Mouse (Mus musculus): Measurements from ENCODE around the gene Aftph. TPM values are rescaled to one million over a fixed set of nuclear protein-coding genes. Genes with fewer than 3 reads are reported as not detected.

Gene Aftph
- polyA plus RNA-seq, 1 experiment, result 5.4 TPM

GRCm38 (mm10) chr11:20646142-20646541 is 95.2 kb downstream of the Aftph start:
- TF ChIP-seq USF1 (IDR thresholded peaks at IDR 0.05; ENCODE audit: low read depth) (no peak), CTCF (IDR thresholded peaks at IDR 0.05; ENCODE audit: control insufficient read depth, insufficient read depth, insufficient read length) (no peak), FOSL1 (IDR thresholded peaks at IDR 0.05; ENCODE audit: insufficient read depth, low read length, poor library complexity, severe bottlenecking) (no peak), MYOG (IDR thresholded peaks at IDR 0.05; ENCODE audit: control insufficient read depth, extremely low read depth, insufficient read length) (no peak), MAX (IDR thresholded peaks at IDR 0.05) (no peak), CEBPB (IDR thresholded peaks at IDR 0.05; ENCODE audit: low read depth) (no peak), MYOD1 (IDR thresholded peaks at IDR 0.05; ENCODE audit: control insufficient read depth, insufficient read length, low read depth) (no peak)
- Histone ChIP-seq H3K4me3 (ENCODE audit: insufficient read depth, poor library complexity, severe bottlenecking) (no peak overlapping the region), H3K79me3 (ENCODE audit: low read depth) (peaks cover 71% of the 10 kb centered on the region), H3K27me3 (ENCODE audit: control insufficient read depth, insufficient read depth, insufficient read length) (no peaks in the 10 kb centered on the region), H3ac (ENCODE audit: control insufficient read depth, insufficient read length, low read depth) (no peak overlapping the region), H3K36me3 (ENCODE audit: control insufficient read depth, insufficient read depth) (peaks cover 35% of the 10 kb centered on the region), H3K79me2 (ENCODE audit: control insufficient read depth, insufficient read depth) (peaks cover 94% of the 10 kb centered on the region)

- Histone ChIP-seq H3K4me3 (ENCODE audit: insufficient read depth, poor library complexity, severe bottlenecking) (no peak overlapping the region), H3K27me3 (ENCODE audit: control insufficient read depth, insufficient read depth, insufficient read length) (no peaks in the 10 kb centered on the region), H3K79me2 (ENCODE audit: control insufficient read depth, insufficient read depth) (peaks cover 94% of the 10 kb centered on the region), H3K79me3 (ENCODE audit: low read depth) (peaks cover 74% of the 10 kb centered on the region), H3K36me3 (ENCODE audit: control insufficient read depth, insufficient read depth) (peaks cover 28% of the 10 kb centered on the region), H3ac (ENCODE audit: control insufficient read depth, insufficient read length, low read depth) (no peak overlapping the region)
- TF ChIP-seq CEBPB (IDR thresholded peaks at IDR 0.05; ENCODE audit: low read depth), result no peak
- no peak for TF ChIP-seq USF1 (IDR thresholded peaks at IDR 0.05; ENCODE audit: low read depth)
- no peak for TF ChIP-seq MAX (IDR thresholded peaks at IDR 0.05)
- TF ChIP-seq MYOD1 (IDR thresholded peaks at IDR 0.05; ENCODE audit: control insufficient read depth, insufficient read length, low read depth), result no peak
- TF ChIP-seq FOSL1 (IDR thresholded peaks at IDR 0.05; ENCODE audit: insufficient read depth, low read length, poor library complexity, severe bottlenecking), result no peak
- no peak for TF ChIP-seq MYOG (IDR thresholded peaks at IDR 0.05; ENCODE audit: control insufficient read depth, extremely low read depth, insufficient read length)
- no peak for TF ChIP-seq CTCF (IDR thresholded peaks at IDR 0.05; ENCODE audit: control insufficient read depth, insufficient read depth, insufficient read length)
These were observed 95.9 kb downstream of the Aftph start for GRCm38 (mm10) chr11:20645521-20645920.

DNA sequence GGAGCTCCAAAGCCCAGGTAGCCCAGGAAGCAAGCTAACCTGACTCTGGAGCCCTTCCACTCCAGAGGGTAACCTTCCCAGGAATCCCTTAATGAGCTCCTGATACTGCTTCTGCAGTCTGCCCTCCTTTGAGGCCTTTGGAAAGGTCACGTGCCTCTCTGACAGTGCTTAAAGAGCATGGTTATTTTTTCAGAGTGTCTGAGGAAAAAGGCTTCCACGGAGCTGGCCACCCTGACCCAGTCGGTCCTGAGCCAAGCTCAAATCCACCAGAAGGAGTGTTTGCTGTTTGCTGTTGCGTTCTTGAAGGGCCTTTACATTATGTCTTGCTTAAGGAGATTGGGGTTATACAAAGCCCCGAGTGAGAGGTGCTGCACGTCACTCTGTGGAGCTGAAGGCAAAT is 96.5 kb downstream of the Aftph start:
- Histone ChIP-seq H3ac (ENCODE audit: control insufficient read depth, insufficient read length, low read depth) (no peak overlapping the region), H3K79me2 (ENCODE audit: control insufficient read depth, insufficient read depth) (peaks cover 98% of the 10 kb centered on the region), H3K27me3 (ENCODE audit: control insufficient read depth, insufficient read depth, insufficient read length) (no peaks in the 10 kb centered on the region), H3K36me3 (ENCODE audit: control insufficient read depth, insufficient read depth) (peaks cover 22% of the 10 kb centered on the region), H3K4me3 (ENCODE audit: insufficient read depth, poor library complexity, severe bottlenecking) (no peak overlapping the region), H3K79me3 (ENCODE audit: low read depth) (peaks cover 79% of the 10 kb centered on the region)
- no peak for TF ChIP-seq CEBPB (IDR thresholded peaks at IDR 0.05; ENCODE audit: low read depth)
- no peak for TF ChIP-seq MYOD1 (IDR thresholded peaks at IDR 0.05; ENCODE audit: control insufficient read depth, insufficient read length, low read depth)
- no peak for TF ChIP-seq MYOG (IDR thresholded peaks at IDR 0.05; ENCODE audit: control insufficient read depth, extremely low read depth, insufficient read length)
- TF ChIP-seq FOSL1 (IDR thresholded peaks at IDR 0.05; ENCODE audit: insufficient read depth, low read length, poor library complexity, severe bottlenecking), result no peak
- no peak for TF ChIP-seq MAX (IDR thresholded peaks at IDR 0.05)
- no peak for TF ChIP-seq USF1 (IDR thresholded peaks at IDR 0.05; ENCODE audit: low read depth)
- TF ChIP-seq CTCF (IDR thresholded peaks at IDR 0.05; ENCODE audit: control insufficient read depth, insufficient read depth, insufficient read length), result no peak

GRCm38 (mm10) chr11:20644166-20644565 is 97.2 kb downstream of the Aftph start:
- no peak overlapping the region for H3ac ChIP-seq (ENCODE audit: control insufficient read depth, insufficient read length, low read depth)
- peaks cover 86% of the 10 kb centered on the region for H3K79me3 ChIP-seq (ENCODE audit: low read depth)
- H3K79me2 ChIP-seq (ENCODE audit: control insufficient read depth, insufficient read depth), result peaks cover 98% of the 10 kb centered on the region
- no peak for TF ChIP-seq CTCF (IDR thresholded peaks at IDR 0.05; ENCODE audit: control insufficient read depth, insufficient read depth, insufficient read length)
- no peak for TF ChIP-seq CEBPB (IDR thresholded peaks at IDR 0.05; ENCODE audit: low read depth)
- TF ChIP-seq MYOD1 (IDR thresholded peaks at IDR 0.05; ENCODE audit: control insufficient read depth, insufficient read length, low read depth), result no peak
- no peak for TF ChIP-seq USF1 (IDR thresholded peaks at IDR 0.05; ENCODE audit: low read depth)
- TF ChIP-seq MYOG (IDR thresholded peaks at IDR 0.05; ENCODE audit: control insufficient read depth, extremely low read depth, insufficient read length), result no peak
- no peak for TF ChIP-seq FOSL1 (IDR thresholded peaks at IDR 0.05; ENCODE audit: insufficient read depth, low read length, poor library complexity, severe bottlenecking)
- TF ChIP-seq MAX (IDR thresholded peaks at IDR 0.05), result no peak
- peaks cover 15% of the 10 kb centered on the region for H3K36me3 ChIP-seq (ENCODE audit: control insufficient read depth, insufficient read depth)
- H3K27me3 ChIP-seq (ENCODE audit: control insufficient read depth, insufficient read depth, insufficient read length), result no peaks in the 10 kb centered on the region
- H3K4me3 ChIP-seq (ENCODE audit: insufficient read depth, poor library complexity, severe bottlenecking), result no peak overlapping the region

- TF ChIP-seq MYOD1 (IDR thresholded peaks at IDR 0.05; ENCODE audit: control insufficient read depth, insufficient read length, low read depth), result no peak
- TF ChIP-seq CEBPB (IDR thresholded peaks at IDR 0.05; ENCODE audit: low read depth), result no peak
- no peak for TF ChIP-seq MYOG (IDR thresholded peaks at IDR 0.05; ENCODE audit: control insufficient read depth, extremely low read depth, insufficient read length)
- TF ChIP-seq MAX (IDR thresholded peaks at IDR 0.05), result no peak
- no peak for TF ChIP-seq USF1 (IDR thresholded peaks at IDR 0.05; ENCODE audit: low read depth)
- no peak for TF ChIP-seq CTCF (IDR thresholded peaks at IDR 0.05; ENCODE audit: control insufficient read depth, insufficient read depth, insufficient read length)
These were observed 98.2 kb downstream of the Aftph start for GRCm38 (mm10) chr11:20643161-20643560.

DNA sequence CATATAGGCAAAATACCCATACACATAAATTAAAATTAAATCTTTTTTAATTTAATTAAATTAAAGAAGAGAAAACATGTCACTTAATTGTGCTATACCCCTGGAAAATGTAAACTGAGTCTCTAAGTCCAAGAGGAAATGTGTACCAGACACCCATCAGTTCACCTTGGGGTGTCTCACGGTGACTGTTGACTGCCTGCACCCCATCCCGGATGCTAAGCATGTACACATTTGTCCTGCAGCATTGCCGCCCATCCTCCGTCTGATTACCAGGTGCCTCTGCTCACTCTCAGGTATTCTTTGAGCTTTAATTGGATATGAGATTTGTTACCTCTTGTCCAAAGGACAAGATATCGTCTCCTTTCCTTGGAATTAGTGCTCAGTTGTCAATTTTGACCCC is 99.1 kb downstream of the Aftph start:
- H3K79me3 ChIP-seq (ENCODE audit: low read depth), result peaks cover 95% of the 10 kb centered on the region
- H3K27me3 ChIP-seq (ENCODE audit: control insufficient read depth, insufficient read depth, insufficient read length), result no peaks in the 10 kb centered on the region

More at GRCm38 (mm10) chr11:20643161-20643560, 98.2 kb downstream of the Aftph start:
- peaks cover 95% of the 10 kb centered on the region for H3K79me3 ChIP-seq (ENCODE audit: low read depth)
- H3K79me2 ChIP-seq (ENCODE audit: control insufficient read depth, insufficient read depth), result peaks cover 100% of the 10 kb centered on the region
- no peak overlapping the region for H3ac ChIP-seq (ENCODE audit: control insufficient read depth, insufficient read length, low read depth)
- no peaks in the 10 kb centered on the region for H3K27me3 ChIP-seq (ENCODE audit: control insufficient read depth, insufficient read depth, insufficient read length)
- H3K36me3 ChIP-seq (ENCODE audit: control insufficient read depth, insufficient read depth), result peaks cover 5% of the 10 kb centered on the region
- no peak overlapping the region for H3K4me3 ChIP-seq (ENCODE audit: insufficient read depth, poor library complexity, severe bottlenecking)

More for the DNA sequence above, 99.1 kb downstream of the Aftph start:
- no peak overlapping the region for H3K4me3 ChIP-seq (ENCODE audit: insufficient read depth, poor library complexity, severe bottlenecking)
- no peak overlapping the region for H3ac ChIP-seq (ENCODE audit: control insufficient read depth, insufficient read length, low read depth)
- H3K79me2 ChIP-seq (ENCODE audit: control insufficient read depth, insufficient read depth), result peaks cover 100% of the 10 kb centered on the region
- no peak for TF ChIP-seq CEBPB (IDR thresholded peaks at IDR 0.05; ENCODE audit: low read depth)
- TF ChIP-seq USF1 (IDR thresholded peaks at IDR 0.05; ENCODE audit: low read depth), result no peak
- TF ChIP-seq CTCF (IDR thresholded peaks at IDR 0.05; ENCODE audit: control insufficient read depth, insufficient read depth, insufficient read length), result no peak
- no peak for TF ChIP-seq MAX (IDR thresholded peaks at IDR 0.05)
- no peak for TF ChIP-seq MYOD1 (IDR thresholded peaks at IDR 0.05; ENCODE audit: control insufficient read depth, insufficient read length, low read depth)
- TF ChIP-seq MYOG (IDR thresholded peaks at IDR 0.05; ENCODE audit: control insufficient read depth, extremely low read depth, insufficient read length), result no peak
- TF ChIP-seq FOSL1 (IDR thresholded peaks at IDR 0.05; ENCODE audit: insufficient read depth, low read length, poor library complexity, severe bottlenecking), result no peak
- no peaks in the 10 kb centered on the region for H3K36me3 ChIP-seq (ENCODE audit: control insufficient read depth, insufficient read depth)
